Mouse (Mus musculus): ENCODE results near the gene Olfr606. TPM values are rescaled to one million over a fixed set of nuclear protein-coding genes. Genes with fewer than 3 reads are reported as not detected.
"Not testable (repeated sequence)": the region's sequence is repeated elsewhere in the genome, so short reads cannot be mapped to it uniquely, and the experiment has no call there.

Olfr606 gene
- polyA plus RNA-seq (2012; ENCODE audit: insufficient read depth, low replicate concordance) = not detected in 2 replicates

DNA sequence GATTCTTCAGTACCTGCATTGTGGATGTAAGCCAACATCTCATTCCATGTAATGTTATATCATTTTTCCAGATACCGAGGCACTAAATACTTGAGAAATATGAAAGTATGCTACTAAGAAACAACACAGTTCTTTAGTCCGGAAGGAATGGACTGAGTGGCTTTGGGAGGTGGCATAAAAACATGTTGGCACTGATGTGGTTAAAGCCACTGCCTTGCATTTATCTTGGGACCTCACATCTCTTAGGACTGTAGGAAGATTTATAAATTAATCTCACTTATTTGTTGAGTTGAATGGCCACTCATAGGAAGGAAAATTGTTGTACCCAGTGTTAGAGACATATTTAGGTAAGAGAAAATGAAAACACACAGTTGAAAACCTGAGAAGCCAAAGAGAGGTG, at the start of gene Olfr606:
Gene Olfr606 (plus strand): TSS at position 301 of the 400 bp plus-strand sequence.
- Histone ChIP-seq H3K9me3 (no peaks in the 10 kb centered on the region), H3K27me3 (replicated peaks) (no peaks in the 10 kb centered on the region)
- TF ChIP-seq FLI1 (IDR thresholded peaks at IDR 0.05; ENCODE audit: low read length) (no peak), GATA1 (IDR thresholded peaks at IDR 0.05; ENCODE audit: borderline replicate concordance, low read length) (no peak)

DNA sequence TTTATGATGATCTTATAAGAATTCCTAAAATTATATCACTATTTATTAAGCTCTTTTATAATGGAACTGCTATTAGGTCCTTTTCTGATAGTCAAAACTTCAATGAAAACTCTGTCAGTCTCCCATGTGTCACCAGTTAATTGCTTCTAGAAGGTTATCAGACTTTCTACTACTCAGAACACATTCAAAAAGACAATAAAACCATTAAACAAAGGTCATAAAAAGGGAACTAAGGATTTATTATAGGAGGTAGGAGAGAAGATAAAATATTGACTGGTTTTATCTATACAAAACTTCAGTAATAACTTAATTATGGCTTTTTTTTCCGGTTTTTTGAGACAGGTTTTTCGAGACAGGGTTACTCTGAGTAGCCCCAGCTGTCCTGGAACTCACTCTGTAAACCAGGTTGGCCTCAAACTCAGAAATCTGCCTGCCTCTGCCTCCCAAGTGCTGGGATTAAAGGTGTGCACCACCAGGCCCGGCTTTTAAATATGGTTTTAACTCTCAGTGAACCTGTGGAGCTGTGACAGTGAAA, 42.3 kb upstream of the Olfr606 start:
- not testable (repeated sequence) for H3K27me3 ChIP-seq (replicated peaks); H3K9me3 ChIP-seq; H3K4me3 ChIP-seq (replicated peaks); H3K4me1 ChIP-seq; H3K36me3 ChIP-seq (replicated peaks; ENCODE audit: low read length)

More for the DNA sequence above, at the start of gene Olfr606:
- Histone ChIP-seq H3K4me1 (no peaks in the 10 kb centered on the region), H3K36me3 (replicated peaks; ENCODE audit: low read length) (no peaks in the 10 kb centered on the region), H3K4me3 (replicated peaks) (no peak within 1 kb of the TSS)

DNA sequence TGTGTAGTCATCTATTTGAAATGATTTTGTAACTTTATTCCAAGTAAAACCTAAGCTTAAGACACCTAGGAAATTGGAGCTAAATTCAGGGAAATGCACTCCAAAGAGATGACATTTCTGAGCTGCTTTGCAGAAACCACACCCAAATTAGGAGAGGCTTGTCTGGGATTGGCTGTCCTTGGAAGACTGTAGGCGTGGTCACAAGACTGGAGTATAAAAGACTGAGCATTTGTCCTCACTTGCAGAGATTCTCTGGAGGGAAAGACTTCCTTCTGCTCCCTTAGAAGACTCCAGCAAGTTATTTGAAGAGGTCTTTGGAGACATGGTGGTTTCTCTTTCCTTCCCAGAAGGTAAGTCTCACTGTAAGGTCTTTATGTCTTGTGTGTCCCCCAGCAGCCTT, 34.1 kb upstream of the Olfr606 start, which contains the start of gene Usp17lc:
Gene Usp17lc (plus strand): TSS at position 301 of the 400 bp plus-strand sequence.
- H3K36me3 ChIP-seq (replicated peaks; ENCODE audit: low read length); H3K4me3 ChIP-seq (replicated peaks); H3K27me3 ChIP-seq (replicated peaks); H3K9me3 ChIP-seq; H3K4me1 ChIP-seq: not testable (repeated sequence)

DNA sequence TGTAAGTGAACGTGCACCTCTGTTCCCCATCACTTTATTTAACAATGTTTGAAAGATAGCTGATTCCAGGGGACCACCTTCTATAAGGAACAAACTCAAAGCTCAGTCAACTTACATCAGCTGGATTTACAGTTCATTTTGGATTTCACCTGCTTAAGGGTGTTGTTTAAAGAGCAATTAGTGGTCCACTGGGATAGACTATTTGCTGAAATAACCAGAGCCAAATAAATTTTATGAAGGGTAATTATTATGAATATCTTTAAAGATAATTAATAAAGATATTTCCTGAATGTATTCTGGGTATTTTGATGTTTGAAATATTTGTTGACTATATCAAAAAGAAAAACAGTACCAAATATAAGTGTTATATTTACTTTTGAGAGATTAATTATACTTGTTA, 3.5 kb upstream of the Olfr606 start, which contains the start of gene Olfr605:
Gene Olfr605 (minus strand): TSS at position 101 of the 400 bp plus-strand sequence.
- Histone ChIP-seq H3K27me3 (replicated peaks) (no peaks in the 10 kb centered on the region), H3K4me3 (replicated peaks) (no peak within 1 kb of the TSS), H3K9me3 (peaks cover 5% of the 10 kb centered on the region; the same call in 1 of the 2 replicates), H3K36me3 (replicated peaks; ENCODE audit: low read length) (no peaks in the 10 kb centered on the region), H3K4me1 (no peaks in the 10 kb centered on the region)
- TF ChIP-seq GATA1 (IDR thresholded peaks at IDR 0.05; ENCODE audit: borderline replicate concordance, low read length) = no peak
- TF ChIP-seq FLI1 (IDR thresholded peaks at IDR 0.05; ENCODE audit: low read length) = no peak

DNA sequence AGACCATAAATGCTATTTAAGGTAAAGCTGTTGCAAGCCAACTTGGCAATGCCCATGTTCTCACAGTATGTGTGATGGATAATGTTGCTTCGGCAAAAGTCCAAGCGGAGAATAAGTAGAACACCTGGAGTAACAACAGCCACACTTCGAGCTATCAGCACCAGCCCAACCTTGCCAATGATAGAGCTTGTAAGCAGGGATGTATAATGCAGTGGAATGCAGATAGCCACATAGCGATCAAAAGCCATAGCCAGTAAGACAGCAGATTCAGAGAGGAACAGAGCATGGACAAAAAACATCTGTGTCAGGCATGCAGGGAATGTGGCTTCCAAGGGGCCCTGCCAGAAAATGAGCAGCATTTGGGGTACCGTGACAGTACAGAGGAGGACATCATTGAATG, 11.7 kb downstream of the Olfr606 start:
- Histone ChIP-seq H3K36me3 (replicated peaks; ENCODE audit: low read length) (no peaks in the 10 kb centered on the region), H3K4me1 (no peaks in the 10 kb centered on the region), H3K9me3 (no peaks in the 10 kb centered on the region), H3K27me3 (replicated peaks) (no peaks in the 10 kb centered on the region), H3K4me3 (replicated peaks) (no peak overlapping the region)
- TF ChIP-seq GATA1 (IDR thresholded peaks at IDR 0.05; ENCODE audit: borderline replicate concordance, low read length) = no peak
- no peak for TF ChIP-seq FLI1 (IDR thresholded peaks at IDR 0.05; ENCODE audit: low read length)

DNA sequence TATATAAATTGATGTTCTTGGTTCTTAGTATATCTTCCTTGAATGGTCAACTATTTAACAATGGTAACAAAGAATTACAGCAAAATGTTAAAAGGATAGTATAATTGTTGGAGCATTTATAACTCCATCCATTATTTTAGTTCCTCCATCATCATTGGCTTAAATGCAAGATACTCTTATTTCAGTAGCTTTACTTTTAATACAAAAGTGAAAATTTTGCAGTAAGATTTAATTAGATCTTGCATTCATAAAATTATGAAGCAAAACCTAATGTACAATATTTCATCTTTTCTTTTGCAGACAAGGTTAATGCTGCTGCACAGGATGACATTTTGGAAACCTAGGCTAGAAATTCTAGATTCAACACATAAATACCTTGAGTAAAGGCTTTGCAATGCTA, 20.7 kb downstream of the Olfr606 start, which contains the start of gene Olfr608:
Gene Olfr608 (plus strand): TSS at position 301 of the 400 bp plus-strand sequence.
- no peak for TF ChIP-seq FLI1 (IDR thresholded peaks at IDR 0.05; ENCODE audit: low read length)
- no peak for TF ChIP-seq GATA1 (IDR thresholded peaks at IDR 0.05; ENCODE audit: borderline replicate concordance, low read length)
- no peak within 1 kb of the TSS for H3K4me3 ChIP-seq (replicated peaks)
- no peaks in the 10 kb centered on the region for H3K9me3 ChIP-seq
- no peaks in the 10 kb centered on the region for H3K4me1 ChIP-seq
- no peaks in the 10 kb centered on the region for H3K27me3 ChIP-seq (replicated peaks)
- H3K36me3 ChIP-seq (replicated peaks; ENCODE audit: low read length) = no peaks in the 10 kb centered on the region

DNA sequence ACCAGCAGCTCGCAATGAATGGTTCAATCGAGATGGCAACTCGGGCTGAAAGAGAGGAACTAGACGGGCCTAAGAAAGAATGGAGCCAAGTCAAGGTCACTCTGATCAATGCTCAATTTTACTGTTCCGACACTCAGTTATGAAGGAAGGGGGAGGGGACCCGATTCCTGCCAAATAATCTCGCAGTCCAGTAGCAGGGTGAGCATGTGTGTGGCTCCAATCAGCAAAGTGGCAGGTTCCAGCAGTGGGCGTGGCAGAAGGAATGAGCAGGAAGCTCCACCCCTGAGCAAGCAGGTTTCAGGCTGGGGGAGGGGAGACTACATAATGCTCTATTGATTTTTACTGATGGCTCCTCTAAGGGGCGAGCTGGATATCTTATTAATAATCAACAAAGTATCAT, 28.3 kb downstream of the Olfr606 start:
- not testable (repeated sequence) for H3K4me1 ChIP-seq; H3K4me3 ChIP-seq (replicated peaks); H3K9me3 ChIP-seq; H3K36me3 ChIP-seq (replicated peaks; ENCODE audit: low read length); H3K27me3 ChIP-seq (replicated peaks)

DNA sequence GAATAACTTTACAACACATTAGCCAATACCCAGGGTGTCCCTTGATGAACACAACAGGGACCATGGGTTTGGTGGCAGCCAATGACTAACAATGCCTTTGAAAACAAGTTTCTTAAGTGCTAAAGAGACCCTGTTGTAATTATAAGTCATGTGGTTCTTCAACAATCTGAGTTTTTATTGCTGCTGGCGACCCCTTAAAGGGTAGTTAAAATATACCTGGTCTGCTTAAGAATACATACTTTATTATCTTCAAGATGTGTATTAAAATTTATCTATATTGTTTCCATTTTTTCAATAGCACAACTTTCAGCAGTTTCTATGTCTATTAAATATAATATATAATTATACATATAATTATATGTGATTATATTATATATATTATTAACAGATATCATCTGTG, 49.1 kb downstream of the Olfr606 start, which contains the start of gene Olfr609:
Gene Olfr609 (minus strand): TSS at position 101 of the 400 bp plus-strand sequence.
- H3K36me3 ChIP-seq (replicated peaks; ENCODE audit: low read length) = no peaks in the 10 kb centered on the region
- H3K9me3 ChIP-seq = no peaks in the 10 kb centered on the region
- TF ChIP-seq FLI1 (IDR thresholded peaks at IDR 0.05; ENCODE audit: low read length) = no peak
- no peak for TF ChIP-seq GATA1 (IDR thresholded peaks at IDR 0.05; ENCODE audit: borderline replicate concordance, low read length)
- H3K4me3 ChIP-seq (replicated peaks) = no peak within 1 kb of the TSS
- H3K27me3 ChIP-seq (replicated peaks) = no peaks in the 10 kb centered on the region
- H3K4me1 ChIP-seq = no peaks in the 10 kb centered on the region

Other genes with a start within 250 kb of the Olfr606 start
- gene Olfr593, start 237.2 kb upstream of the Olfr606 start, polyA plus RNA-seq (2012; ENCODE audit: insufficient read depth, low replicate concordance) = not detected in 2 replicates
- gene Olfr594, start 232.1 kb upstream of the Olfr606 start, polyA plus RNA-seq (2012; ENCODE audit: insufficient read depth, low replicate concordance) = not detected in 2 replicates
- gene Usp17ld, start 196.5 kb upstream of the Olfr606 start, polyA plus RNA-seq (2012; ENCODE audit: insufficient read depth, low replicate concordance) = not detected in 2 replicates
- gene Olfr596, start 143.4 kb upstream of the Olfr606 start, polyA plus RNA-seq (2012; ENCODE audit: insufficient read depth, low replicate concordance) = not detected in 2 replicates
- gene Olfr597, start 132.7 kb upstream of the Olfr606 start, polyA plus RNA-seq (2012; ENCODE audit: insufficient read depth, low replicate concordance) = not detected in 2 replicates
- gene Olfr598, start 125.5 kb upstream of the Olfr606 start, polyA plus RNA-seq (2012; ENCODE audit: insufficient read depth, low replicate concordance) = not detected in 2 replicates
- gene Olfr599, start 113.1 kb upstream of the Olfr606 start, polyA plus RNA-seq (2012; ENCODE audit: insufficient read depth, low replicate concordance) = not detected in 2 replicates
- 4.6 TPM in 1 of 2 replicates, not detected in the other for gene Olfr600, start 99.4 kb upstream of the Olfr606 start, polyA plus RNA-seq (2012; ENCODE audit: insufficient read depth, low replicate concordance)
- gene Olfr601, start 86.4 kb upstream of the Olfr606 start, polyA plus RNA-seq (2012; ENCODE audit: insufficient read depth, low replicate concordance) = not detected in 2 replicates
- gene Olfr603, start 62.9 kb upstream of the Olfr606 start, polyA plus RNA-seq (2012; ENCODE audit: insufficient read depth, low replicate concordance) = not detected in 2 replicates
- not detected in 2 replicates for gene Usp17lc, start 34.0 kb upstream of the Olfr606 start, polyA plus RNA-seq (2012; ENCODE audit: insufficient read depth, low replicate concordance)
- not detected in 2 replicates for gene Olfr605, start 3.6 kb upstream of the Olfr606 start, polyA plus RNA-seq (2012; ENCODE audit: insufficient read depth, low replicate concordance)
- gene Olfr607, start 15.1 kb downstream of the Olfr606 start, polyA plus RNA-seq (2012; ENCODE audit: insufficient read depth, low replicate concordance) = not detected in 2 replicates
- gene Olfr608, start 20.8 kb downstream of the Olfr606 start, polyA plus RNA-seq (2012; ENCODE audit: insufficient read depth, low replicate concordance) = not detected in 2 replicates
- not detected in 2 replicates for gene Olfr609, start 49.0 kb downstream of the Olfr606 start, polyA plus RNA-seq (2012; ENCODE audit: insufficient read depth, low replicate concordance)
- gene Olfr610, start 63.1 kb downstream of the Olfr606 start, polyA plus RNA-seq (2012; ENCODE audit: insufficient read depth, low replicate concordance) = not detected in 2 replicates
- gene Olfr611, start 71.8 kb downstream of the Olfr606 start, polyA plus RNA-seq (2012; ENCODE audit: insufficient read depth, low replicate concordance) = not detected in 2 replicates
- gene Olfr612, start 93.7 kb downstream of the Olfr606 start, polyA plus RNA-seq (2012; ENCODE audit: insufficient read depth, low replicate concordance) = not detected in 2 replicates
- gene Olfr613, start 99.0 kb downstream of the Olfr606 start, polyA plus RNA-seq (2012; ENCODE audit: insufficient read depth, low replicate concordance) = not detected in 2 replicates
- gene Olfr615, start 107.0 kb downstream of the Olfr606 start, polyA plus RNA-seq (2012; ENCODE audit: insufficient read depth, low replicate concordance) = not detected in 2 replicates
- not detected in 2 replicates for gene Olfr616, start 120.1 kb downstream of the Olfr606 start, polyA plus RNA-seq (2012; ENCODE audit: insufficient read depth, low replicate concordance)
- gene Olfr617, start 124.0 kb downstream of the Olfr606 start, polyA plus RNA-seq (2012; ENCODE audit: insufficient read depth, low replicate concordance) = not detected in 2 replicates
- gene Olfr618, start 141.1 kb downstream of the Olfr606 start, polyA plus RNA-seq (2012; ENCODE audit: insufficient read depth, low replicate concordance) = not detected in 2 replicates
- gene Olfr619, start 151.5 kb downstream of the Olfr606 start, polyA plus RNA-seq (2012; ENCODE audit: insufficient read depth, low replicate concordance) = not detected in 2 replicates
- not detected in 2 replicates for gene Olfr620, start 163.5 kb downstream of the Olfr606 start, polyA plus RNA-seq (2012; ENCODE audit: insufficient read depth, low replicate concordance)
- gene Olfr622, start 193.7 kb downstream of the Olfr606 start, polyA plus RNA-seq (2012; ENCODE audit: insufficient read depth, low replicate concordance) = not detected in 2 replicates
- gene Olfr623, start 214.7 kb downstream of the Olfr606 start, polyA plus RNA-seq (2012; ENCODE audit: insufficient read depth, low replicate concordance) = 0.41 TPM in 1 of 2 replicates, not detected in the other
- not detected in 2 replicates for gene Olfr624, start 222.1 kb downstream of the Olfr606 start, polyA plus RNA-seq (2012; ENCODE audit: insufficient read depth, low replicate concordance)
- gene Olfr625-ps1, start 233.7 kb downstream of the Olfr606 start, polyA plus RNA-seq (2012; ENCODE audit: insufficient read depth, low replicate concordance) = not detected in 2 replicates

Data from megakaryocyte, embryonic 14.5 days (primary cell).